Mouse (Mus musculus) C2C12 (cell line): ENCODE measurements around the gene Zfp14.

Experiments used
- CEBPB ChIP-seq: IDR thresholded peaks from one replicate; pipeline ENCODE4 v1.6.1; 2011; ENCODE audit warnings: low read depth, mild to moderate bottlenecking, control low read depth, moderate library complexity
- CTCF ChIP-seq: IDR thresholded peaks from one replicate; pipeline ENCODE4 v1.5.1; 2011; ENCODE audit not compliant: control insufficient read depth, insufficient read depth, insufficient read length
- MYOG ChIP-seq: IDR thresholded peaks from one replicate; pipeline ENCODE4 v1.6.1; 2011; ENCODE audit not compliant: control insufficient read depth, insufficient read length; ENCODE audit errors: extremely low read depth
- USF1 ChIP-seq: IDR thresholded peaks from one replicate; pipeline ENCODE4 v1.6.1; 2011; ENCODE audit warnings: low read depth, mild to moderate bottlenecking, control low read depth, moderate library complexity

DNA sequence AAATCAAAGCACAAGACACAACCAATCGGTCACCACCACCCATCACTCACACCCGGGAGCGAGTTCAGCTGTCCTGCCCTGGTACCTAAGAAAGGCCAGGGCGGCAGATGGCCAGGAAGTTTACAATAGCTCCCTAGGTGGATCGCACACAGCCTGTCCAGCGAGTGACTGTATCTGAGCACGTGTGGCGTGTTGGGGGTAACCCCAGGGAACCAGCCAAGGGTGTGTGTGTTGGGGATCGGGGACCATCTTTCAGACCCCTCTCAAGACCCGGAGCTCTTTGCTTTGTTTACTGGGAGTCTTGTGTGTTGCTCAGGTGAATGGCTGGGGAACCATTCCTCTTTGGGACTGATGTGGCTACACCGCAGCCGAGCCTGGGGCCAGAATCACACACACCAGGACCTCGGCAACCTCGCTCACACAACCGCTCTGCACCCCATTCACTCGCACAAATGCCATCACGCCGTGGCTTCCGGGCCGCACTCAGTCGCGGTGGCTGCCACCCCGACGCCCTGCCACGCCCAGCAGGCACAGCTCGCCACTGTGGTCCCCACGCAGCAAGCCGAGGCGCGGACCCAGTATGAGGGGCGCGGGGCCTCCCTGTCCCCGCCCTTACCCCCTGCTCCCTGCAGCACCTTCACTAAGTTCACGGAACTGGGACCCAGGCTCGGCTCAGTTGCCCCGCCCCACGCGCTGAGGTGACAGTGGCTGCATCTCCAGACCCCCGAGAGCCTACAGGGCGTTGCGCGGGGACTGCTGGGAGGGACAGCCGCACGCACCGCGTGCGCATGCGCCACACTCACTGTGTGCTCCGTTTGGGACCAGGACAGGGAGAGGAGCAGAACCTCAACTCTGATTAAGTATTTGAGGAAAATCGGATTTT is 21.2 kb upstream of the Zfp14 start, which contains the start of gene Zfp82:
- no peak for TF ChIP-seq CTCF
- no peak for TF ChIP-seq USF1
- no peak for TF ChIP-seq CEBPB
- TF ChIP-seq MYOG: no peak
